Mouse (Mus musculus): ENCODE results near the gene Mfsd12.
A peak's percentile ranks its signal among the peaks of the same experiment; 100 is the strongest.

Mfsd12 gene

DNA sequence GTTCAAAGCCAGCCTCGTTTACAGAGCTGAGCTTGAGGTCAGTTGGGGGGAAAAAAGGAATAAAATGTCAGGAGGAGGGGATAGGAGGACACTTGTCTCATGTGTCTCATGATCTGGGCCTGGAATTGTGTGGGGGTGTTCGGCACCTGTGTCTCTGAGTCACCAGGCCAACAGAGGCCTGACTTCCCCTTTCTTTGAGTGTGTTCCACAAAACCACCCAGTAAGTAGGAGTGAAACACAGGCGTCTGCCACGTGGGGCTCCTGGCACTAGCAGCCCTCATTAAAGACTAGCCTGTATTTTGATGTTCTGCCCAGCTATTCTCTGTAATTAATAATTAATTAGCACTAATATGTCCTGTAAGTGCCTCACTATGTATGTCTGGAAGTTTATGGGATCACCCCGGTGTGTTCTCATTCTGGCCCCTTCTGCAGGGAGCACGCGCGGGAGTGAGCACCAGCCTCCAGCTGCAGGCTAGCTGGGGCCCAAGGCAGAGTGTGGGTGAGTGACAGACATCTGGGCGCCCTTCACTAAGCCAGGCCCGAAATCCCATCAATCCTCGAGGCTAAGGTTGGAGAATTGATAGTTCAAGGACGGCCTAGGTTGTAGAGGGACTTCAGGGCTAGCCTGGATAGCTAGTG, 820 bp upstream of the Mfsd12 start:
- no peak for DNase-seq

DNA sequence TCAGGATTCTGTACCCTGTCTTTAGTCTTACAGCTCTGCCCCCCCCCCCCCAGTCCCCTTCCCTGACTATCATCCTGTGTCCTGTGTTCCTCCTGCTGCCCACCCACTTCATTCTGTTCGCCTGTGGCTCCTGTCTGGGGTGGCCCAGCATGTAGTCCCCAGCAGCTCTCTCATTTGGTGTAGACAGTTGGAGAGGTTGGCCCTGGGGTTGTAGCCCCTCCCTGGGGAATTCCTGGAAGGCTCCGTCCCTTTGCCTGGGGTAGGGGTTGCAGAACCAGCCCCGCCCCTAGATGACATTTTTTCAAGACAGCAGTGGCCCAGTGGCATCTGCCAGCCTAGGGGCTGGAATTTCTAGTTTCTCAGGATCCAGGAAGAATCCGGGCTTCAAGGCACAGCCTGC, 918 bp downstream of the Mfsd12 start:
- DNase-seq: no peak

DNA sequence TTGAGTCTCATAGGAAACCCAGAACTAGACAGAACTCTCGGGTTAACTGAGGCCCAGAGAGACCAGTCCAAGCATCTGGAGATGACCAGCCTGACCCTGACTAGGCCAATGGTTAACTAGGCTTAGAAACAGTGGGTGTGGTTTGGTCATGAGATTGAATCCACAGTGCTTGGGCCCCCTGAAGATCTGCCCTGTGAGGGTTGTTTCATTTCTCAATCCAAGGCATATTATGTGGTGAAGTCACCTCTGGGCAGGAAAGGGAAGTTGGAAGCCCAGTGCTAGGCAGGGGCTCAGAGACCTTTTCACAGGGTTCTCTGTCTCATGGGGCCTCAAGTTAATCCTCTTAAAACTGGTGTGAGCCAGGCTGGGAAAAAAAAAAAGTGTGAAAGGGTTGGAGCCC, 1.6 kb downstream of the Mfsd12 start:
- DNase-seq: no peak

- DNase-seq: no peak
Measured at GRCm38 (mm10) chr10:81360721-81361120, 3.4 kb downstream of the Mfsd12 start.

DNA sequence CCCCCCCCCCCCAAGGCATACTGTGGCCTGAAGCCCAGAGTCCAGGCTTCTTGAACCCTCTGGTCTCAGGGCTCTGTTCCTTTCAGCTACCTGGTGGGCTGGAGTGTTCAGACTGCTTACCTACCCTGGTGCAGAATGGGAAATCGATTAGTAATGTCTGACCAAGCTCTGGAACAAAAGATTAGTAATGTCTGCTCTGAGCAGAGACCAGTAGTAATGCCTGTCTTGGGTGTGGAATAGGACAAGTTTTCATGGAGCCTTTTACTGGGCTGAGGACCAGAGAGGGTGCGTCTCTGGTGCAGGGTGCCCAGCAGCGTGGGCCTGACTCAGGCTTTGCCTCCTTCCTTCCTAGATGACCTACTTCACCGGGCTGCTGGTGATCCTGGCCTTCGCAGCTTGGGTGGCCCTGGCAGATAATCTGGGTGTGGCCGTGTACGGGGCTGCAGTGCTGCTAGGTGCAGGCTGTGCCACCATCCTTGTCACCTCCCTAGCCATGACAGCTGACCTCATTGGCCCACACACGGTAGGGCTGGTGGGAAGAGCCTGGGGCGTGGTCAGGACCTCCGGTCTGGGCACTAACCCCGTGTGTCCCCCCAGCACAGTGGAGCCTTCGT, 5.2 kb downstream of the Mfsd12 start:
- DNase-seq: no peak

DNA sequence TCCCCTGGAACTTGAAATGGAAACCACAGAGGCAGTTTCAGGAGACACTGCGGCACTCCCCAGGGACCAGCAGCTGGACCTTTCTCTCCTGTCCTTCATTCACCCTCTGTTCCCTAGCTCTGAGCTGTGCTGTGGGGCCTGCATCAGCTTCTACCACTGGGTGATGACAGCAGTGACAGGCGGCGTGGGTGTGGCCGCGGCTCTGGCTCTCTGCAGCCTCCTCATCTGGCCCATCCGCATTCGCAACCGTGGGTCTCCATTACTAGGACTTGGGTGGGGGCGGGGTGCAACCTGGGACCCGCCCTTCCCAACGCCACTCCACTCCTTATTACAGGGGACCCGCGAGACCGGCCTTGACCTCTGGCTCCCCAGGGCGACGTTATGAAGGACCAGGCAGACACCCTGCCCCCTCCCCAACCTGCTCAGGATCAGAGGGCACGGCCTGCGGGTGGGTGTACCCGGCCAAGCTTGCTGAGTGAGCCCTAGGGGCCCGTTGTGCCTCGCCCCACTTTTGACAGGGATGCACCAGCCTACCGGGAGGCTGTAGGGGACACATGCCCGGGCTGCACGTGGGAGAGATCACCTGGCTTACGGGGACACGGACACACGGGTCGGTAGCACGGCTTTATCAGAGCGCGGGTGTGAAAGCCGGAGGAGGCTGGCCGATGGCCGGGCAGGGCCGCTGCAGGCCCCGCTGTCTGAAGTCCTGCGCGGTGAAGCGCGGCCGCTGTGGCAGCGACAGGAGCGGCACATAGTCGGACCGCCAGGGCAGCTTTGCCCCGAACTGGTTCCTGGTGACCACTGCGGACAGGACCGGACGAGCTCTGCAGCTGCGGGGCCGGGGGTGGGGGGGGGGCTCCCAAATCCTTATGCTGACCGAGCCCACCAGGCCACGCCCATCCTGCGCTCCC, 6.4 kb downstream of the Mfsd12 start:
- no peak for DNase-seq

GRCm38 (mm10) chr10:81364666-81365065, 7.4 kb downstream of the Mfsd12 start:
- DNase-seq: no peak

- no peak for DNase-seq
Measured at GRCm38 (mm10) chr10:81365073-81365472, 7.8 kb downstream of the Mfsd12 start.

- peak; percentile 72 for DNase-seq
Measured at GRCm38 (mm10) chr10:81365672-81366476, 8.6 kb downstream of the Mfsd12 start, which contains the start of gene 4930404N11Rik. Gene 4930404N11Rik (minus strand): TSS chr10:81365816.

- no peak for DNase-seq
Measured at GRCm38 (mm10) chr10:81366477-81367206, 9.4 kb downstream of the Mfsd12 start.

DNA sequence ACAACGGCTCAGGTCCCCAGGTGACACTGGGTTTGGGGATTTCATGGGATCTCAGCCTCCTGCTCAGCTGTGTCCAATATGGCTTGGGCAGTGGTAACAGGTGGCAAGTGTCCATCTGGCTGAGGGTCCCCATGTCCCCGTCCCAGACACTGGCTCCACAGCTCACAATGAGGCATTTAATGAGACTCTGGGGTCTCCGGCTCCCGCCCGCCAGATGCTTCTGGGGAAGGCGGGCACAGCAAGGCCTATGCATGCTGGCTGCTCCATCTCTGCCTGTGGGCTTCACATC, 9.9 kb downstream of the Mfsd12 start:
- no peak for DNase-seq

GRCm38 (mm10) chr10:81375322-81375721, 18.0 kb downstream of the Mfsd12 start:
- DNase-seq: no peak

DNA sequence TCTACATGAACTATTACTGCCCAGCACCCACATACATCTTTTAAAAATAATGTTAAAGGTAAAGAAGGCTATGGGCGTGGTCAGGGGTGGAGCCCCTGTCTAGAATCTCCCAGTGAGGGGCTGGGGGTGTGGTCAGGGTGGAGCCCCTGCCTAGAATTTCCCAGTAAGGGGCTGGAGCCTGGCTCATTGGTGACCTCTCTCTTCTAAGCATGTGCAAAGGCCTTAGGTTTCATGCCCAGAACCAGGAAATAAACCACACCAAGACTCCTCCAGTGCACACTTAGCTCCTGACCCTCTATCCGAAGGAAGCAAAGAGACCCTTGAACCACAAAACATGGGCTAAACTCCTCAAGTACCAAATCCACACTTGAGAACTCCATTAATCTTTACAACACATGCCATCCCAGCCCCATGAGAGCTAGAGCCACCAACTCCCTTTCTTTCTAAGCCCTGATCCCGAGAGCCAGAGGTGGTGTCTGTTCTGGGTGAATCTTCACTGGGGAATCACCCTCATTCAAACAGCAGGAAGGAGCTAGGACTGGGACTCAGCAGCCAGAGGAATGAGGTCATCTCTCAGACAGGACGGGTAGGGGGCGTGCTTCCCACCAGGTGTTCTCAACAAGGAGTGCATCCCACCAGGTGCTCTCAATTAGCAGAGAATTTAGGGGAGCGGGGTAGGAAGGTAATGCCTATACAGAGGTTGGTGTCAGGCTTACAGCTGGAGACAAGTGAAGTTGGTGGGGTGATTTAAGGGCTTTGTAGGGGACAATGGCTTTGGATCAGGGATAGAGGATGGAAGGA, 19.5 kb downstream of the Mfsd12 start:
- DNase-seq: no peak

- no peak for DNase-seq
Measured at GRCm38 (mm10) chr10:81377362-81377664, 20.0 kb downstream of the Mfsd12 start.

GRCm38 (mm10) chr10:81377793-81378552, 20.7 kb downstream of the Mfsd12 start, which contains the start of gene Fzr1:
Gene Fzr1 (minus strand): TSS chr10:81378516.
- DNase-seq: no peak

GRCm38 (mm10) chr10:81378553-81379182, 21.4 kb downstream of the Mfsd12 start:
- DNase-seq: peak; percentile 100

- DNase-seq: no peak
Measured at GRCm38 (mm10) chr10:81379183-81379553, 21.9 kb downstream of the Mfsd12 start.

DNA sequence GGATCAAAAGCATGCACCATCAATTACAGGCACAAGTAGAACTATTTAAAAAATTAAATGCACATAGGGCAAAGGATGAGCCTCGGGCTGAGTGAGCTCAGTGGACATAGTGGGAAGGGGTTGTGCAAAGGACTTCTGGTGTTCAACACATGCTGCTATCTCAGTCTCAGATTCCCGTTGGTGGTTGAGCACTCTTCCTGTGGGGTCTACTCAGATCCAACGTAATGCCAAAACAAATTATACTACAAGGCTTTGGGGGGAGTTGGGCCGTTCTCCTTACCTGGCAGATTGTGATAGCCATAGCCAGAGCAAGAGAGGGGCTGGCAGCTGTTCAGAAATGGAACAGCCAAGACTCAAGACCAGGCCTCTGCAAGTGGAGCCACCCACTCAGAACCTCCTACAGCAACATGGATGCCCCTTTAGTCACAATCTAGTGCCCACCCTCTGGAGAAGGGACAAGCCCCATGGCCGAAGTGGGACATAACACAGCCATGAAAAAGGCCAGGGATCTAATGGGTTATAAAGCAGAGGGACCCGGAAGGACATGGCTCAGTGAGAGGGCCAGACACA, 22.6 kb downstream of the Mfsd12 start:
- DNase-seq: no peak

DNA sequence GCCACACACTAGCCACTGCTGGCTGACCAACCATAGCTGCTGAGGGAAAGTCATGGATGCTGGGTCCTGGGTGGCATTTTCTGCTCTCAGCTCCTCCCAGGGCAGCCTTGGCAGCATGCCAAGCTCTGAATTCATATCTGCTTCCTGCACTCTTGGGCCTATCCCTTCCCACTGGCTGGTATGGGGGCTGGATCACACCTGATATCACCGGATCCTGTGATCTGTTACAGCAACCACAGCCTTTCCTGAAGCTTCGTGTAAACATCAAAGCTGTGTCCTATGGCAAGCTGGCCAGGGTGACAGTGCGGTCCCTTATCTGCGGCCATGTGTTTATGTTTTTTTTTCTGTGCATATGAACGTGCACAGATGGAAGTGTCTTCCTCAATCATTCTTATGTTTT, 24.7 kb downstream of the Mfsd12 start:
- DNase-seq: peak; percentile 40

All from retina, postnatal 1 day (tissue).